Mouse (Mus musculus): ENCODE data around the gene Srgap1.

DNA sequence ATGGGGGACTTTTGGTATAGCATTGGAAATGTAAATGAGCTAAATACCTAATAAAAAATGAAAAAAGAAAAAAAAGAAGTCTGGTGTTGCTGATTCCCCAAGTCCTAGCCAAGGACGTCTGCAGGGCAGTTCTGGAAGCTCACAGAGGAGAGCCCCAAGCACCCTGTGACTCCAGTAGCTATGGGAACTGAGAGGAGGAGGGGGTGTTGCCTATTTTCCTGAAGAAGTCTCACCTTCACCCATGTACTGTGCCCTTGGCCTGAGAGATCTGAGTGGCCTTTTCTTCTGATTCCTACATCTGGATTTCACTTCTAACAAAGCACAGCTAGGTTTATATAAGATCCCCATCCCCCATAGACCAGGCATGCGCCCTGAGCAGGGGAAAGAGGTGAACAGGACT, 186.2 kb downstream of the Srgap1 start:
- TF ChIP-seq FLI1 (IDR thresholded peaks at IDR 0.05; ENCODE audit: low read length) (no peak), GATA1 (IDR thresholded peaks at IDR 0.05; ENCODE audit: borderline replicate concordance, low read length) (no peak)
